ENCODE assay signal across 16 mouse cellular contexts in the genomic region with DNA sequence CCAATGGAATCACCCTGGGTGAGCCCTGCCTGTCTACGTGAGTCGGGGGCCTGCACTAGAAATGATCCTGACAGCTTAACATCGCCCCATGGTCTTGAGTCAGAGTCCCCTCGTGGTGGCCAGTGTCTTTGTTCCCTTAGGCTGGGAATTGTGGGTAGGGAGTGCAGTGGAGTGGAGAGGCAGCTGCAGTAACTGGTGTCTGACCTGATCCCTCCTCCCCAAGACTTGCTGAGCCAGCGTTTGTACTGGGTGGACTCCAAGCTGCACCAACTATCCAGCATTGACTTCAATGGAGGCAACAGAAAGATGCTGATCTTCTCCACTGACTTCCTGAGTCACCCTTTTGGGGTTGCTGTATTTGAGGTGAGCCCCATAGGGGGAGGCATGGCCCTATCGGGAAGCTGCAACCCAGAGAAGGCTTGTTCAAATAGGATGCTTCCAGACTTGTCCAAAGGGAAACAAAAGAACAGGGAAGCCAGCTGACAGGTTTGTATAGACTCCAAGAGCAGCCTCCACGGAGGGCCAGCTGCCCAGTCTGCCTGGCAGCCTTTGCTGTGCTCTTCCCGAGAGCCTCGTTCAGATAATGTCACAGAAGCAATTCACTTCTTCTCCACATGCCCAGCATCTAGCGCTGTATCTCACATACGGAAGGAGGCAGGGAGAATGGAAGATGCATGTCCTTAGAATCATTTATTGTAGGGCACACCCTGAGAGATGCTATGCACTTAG. TPM values are rescaled to one million over a fixed set of nuclear protein-coding genes. Genes with fewer than 3 reads are reported as not detected.
DNase-seq lines count a peak whose midpoint lies in the region; ATAC-seq lines count a peak whose summit lies in the region.
"Had no signal": no experiment of that assay in that cellular context is flagged by ENCODE, and none has a peak within 500 bp of the region (broad histone marks: within the 10 kb centered on the region; RNA-seq: fewer than 3 reads in every experiment).

No protein-coding gene starts in this region.

- H3K4me2 ChIP-seq in hindbrain, embryonic 13.5 days, result no peak overlapping the region
- no peak overlapping the region for H3K4me2 ChIP-seq in hindbrain, embryonic 11.5 days (replicated peaks; ENCODE audit: low read depth, low read length)
- H3K4me2 ChIP-seq in kidney, embryonic 15.5 days, result no peak overlapping the region
- H3K4me2 ChIP-seq: embryonic facial prominence, embryonic 12.5 days; liver, embryonic 12.5 days; neural tube, embryonic 15.5 days had no signal

- no peak for DNase-seq in hindbrain, embryonic 11.5 days (ENCODE audit: low spot score)
- DNase-seq in retina, postnatal 1 day, result peak; percentile 39
- DNase-seq in retina, embryonic 14.5 days (ENCODE audit: low spot score), result no peak
- peak; percentile 50 to 61 for DNase-seq in cerebellum, postnatal 36 days
- DNase-seq in right cerebral cortex, postnatal 4 days, result no peak
- no peak for DNase-seq in lung, adult 18-20 months
- DNase-seq: heart, adult 11 months; heart, postnatal 10 days; kidney, adult 11 months; lung, postnatal 4 days had no signal

- no peak overlapping the region for H3K9ac ChIP-seq in hindbrain, embryonic 13.5 days
- no peak overlapping the region for H3K9ac ChIP-seq in hindbrain, embryonic 11.5 days (ENCODE audit: low read depth, low read length)
- no peak overlapping the region for H3K9ac ChIP-seq in kidney, embryonic 15.5 days
- H3K9ac ChIP-seq: embryonic facial prominence, embryonic 12.5 days; liver, embryonic 12.5 days; neural tube, embryonic 15.5 days had no signal

- peak overlapping the region; percentile 41; the same call in 1 of the 2 replicates for H3K27ac ChIP-seq in hindbrain, embryonic 13.5 days
- H3K27ac ChIP-seq in hindbrain, embryonic 11.5 days (ENCODE audit: low read depth, low read length), result no peak overlapping the region
- H3K27ac ChIP-seq in kidney, embryonic 15.5 days, result no peak overlapping the region
- H3K27ac ChIP-seq: embryonic facial prominence, embryonic 12.5 days; liver, embryonic 12.5 days; neural tube, embryonic 15.5 days had no signal

- H3K36me3 ChIP-seq in hindbrain, embryonic 13.5 days, result peaks cover 99% of the 10 kb centered on the region
- H3K36me3 ChIP-seq in hindbrain, embryonic 11.5 days (ENCODE audit: control insufficient read depth, insufficient read depth, low read length), result peaks cover 17% of the 10 kb centered on the region; the same call in 1 of the 2 replicates
- H3K36me3 ChIP-seq in kidney, embryonic 15.5 days, result no peaks in the 10 kb centered on the region

- H3K4me1 ChIP-seq in hindbrain, embryonic 13.5 days (replicated peaks), result no peaks in the 10 kb centered on the region
- no peaks in the 10 kb centered on the region for H3K4me1 ChIP-seq in hindbrain, embryonic 11.5 days (replicated peaks; ENCODE audit: control insufficient read depth, insufficient read depth, low read length)
- no peaks in the 10 kb centered on the region for H3K4me1 ChIP-seq in kidney, embryonic 15.5 days
- H3K4me1 ChIP-seq: embryonic facial prominence, embryonic 12.5 days; liver, embryonic 12.5 days; neural tube, embryonic 15.5 days had no signal

- no peak for ATAC-seq in hindbrain, embryonic 13.5 days (ENCODE audit: low FRiP score)
- ATAC-seq in hindbrain, embryonic 11.5 days (ENCODE audit: low FRiP score), result no peak
- no peak for ATAC-seq in kidney, embryonic 15.5 days (replicated peaks; ENCODE audit: low FRiP score)
- ATAC-seq: activated CD4-positive, CD25-positive, alpha-beta regulatory T cell, adult 4 months; liver, embryonic 12.5 days had no signal

- H3K4me3 ChIP-seq in hindbrain, embryonic 13.5 days, result no peak overlapping the region
- no peak overlapping the region for H3K4me3 ChIP-seq in hindbrain, embryonic 11.5 days (ENCODE audit: low read depth, low read length)
- no peak overlapping the region for H3K4me3 ChIP-seq in kidney, embryonic 15.5 days (replicated peaks)
- H3K4me3 ChIP-seq: embryonic facial prominence, embryonic 12.5 days; liver, embryonic 12.5 days; neural tube, embryonic 15.5 days had no signal

- no peaks in the 10 kb centered on the region for H3K27me3 ChIP-seq in hindbrain, embryonic 13.5 days
- no peaks in the 10 kb centered on the region for H3K27me3 ChIP-seq in hindbrain, embryonic 11.5 days (ENCODE audit: control insufficient read depth, insufficient read depth, low read length)
- no peaks in the 10 kb centered on the region for H3K27me3 ChIP-seq in kidney, embryonic 15.5 days
- H3K27me3 ChIP-seq: embryonic facial prominence, embryonic 12.5 days; liver, embryonic 12.5 days; neural tube, embryonic 15.5 days had no signal

- H3K9me3 ChIP-seq in hindbrain, embryonic 13.5 days, result no peaks in the 10 kb centered on the region
- H3K9me3 ChIP-seq in hindbrain, embryonic 11.5 days (ENCODE audit: control insufficient read depth, low read length), result no peaks in the 10 kb centered on the region
- no peaks in the 10 kb centered on the region for H3K9me3 ChIP-seq in kidney, embryonic 15.5 days (replicated peaks)
- H3K9me3 ChIP-seq: embryonic facial prominence, embryonic 12.5 days; liver, embryonic 12.5 days; neural tube, embryonic 15.5 days had no signal

- 71% methylated on average over 11 of the region's 11 CpGs for WGBS in hindbrain, embryonic 13.5 days
- WGBS in hindbrain, embryonic 11.5 days, result 79% methylated on average over 11 of the region's 11 CpGs
- WGBS in kidney, embryonic 15.5 days, result 78% methylated on average over 11 of the region's 11 CpGs

RNA-seq across cellular contexts. Expression of gene Magoh, which starts 22.4 kb away (rescaled TPM):
- polyA plus RNA-seq in hindbrain, embryonic 13.5 days (2015; fragmentation: Nextera tagmentation; extraction: Ambion mirVana), result 135 and 137 TPM in 2 replicates
- polyA plus RNA-seq in hindbrain, embryonic 11.5 days (2014; fragmentation: Nextera tagmentation; extraction: Ambion mirVana), result 224 and 249 TPM in 2 replicates
- polyA plus RNA-seq in kidney, embryonic 15.5 days (2015; fragmentation: Nextera tagmentation; extraction: Ambion mirVana), result 199 and 241 TPM in 2 replicates

RNA-seq across cellular contexts. Expression of gene 0610037L13Rik, which starts 32.5 kb away (rescaled TPM):
- 93.7 and 93.8 TPM in 2 replicates for polyA plus RNA-seq in hindbrain, embryonic 13.5 days (2015; fragmentation: Nextera tagmentation; extraction: Ambion mirVana)
- 118 and 135 TPM in 2 replicates for polyA plus RNA-seq in hindbrain, embryonic 11.5 days (2014; fragmentation: Nextera tagmentation; extraction: Ambion mirVana)
- 122 and 135 TPM in 2 replicates for polyA plus RNA-seq in kidney, embryonic 15.5 days (2015; fragmentation: Nextera tagmentation; extraction: Ambion mirVana)

RNA-seq across cellular contexts. Expression of gene Lrp8, which starts 55.1 kb away (rescaled TPM):
- polyA plus RNA-seq in hindbrain, embryonic 13.5 days (2015; fragmentation: Nextera tagmentation; extraction: Ambion mirVana), result 38.4 and 41.7 TPM in 2 replicates
- 22.6 and 24.9 TPM in 2 replicates for polyA plus RNA-seq in hindbrain, embryonic 11.5 days (2014; fragmentation: Nextera tagmentation; extraction: Ambion mirVana)
- polyA plus RNA-seq in kidney, embryonic 15.5 days (2015; fragmentation: Nextera tagmentation; extraction: Ambion mirVana), result 2.2 and 2.6 TPM in 2 replicates

Comparison
In these comparisons a context has a peak if more than half of its experiments do, and no peak if none do; other contexts are left out.
1. DNase-seq: peak in retina, postnatal 1 day (single experiment) and cerebellum, postnatal 36 days (2 of 2); none in hindbrain, embryonic 11.5 days (single experiment), retina, embryonic 14.5 days (single experiment), right cerebral cortex, postnatal 4 days (single experiment) and lung, adult 18-20 months (0 of 2).